Mouse (Mus musculus) gastrocnemius, adult 2 months (tissue): Measurements from ENCODE around the gene Mccc1. TPM values are rescaled to one million over a fixed set of nuclear protein-coding genes. Genes with fewer than 3 reads are reported as not detected.
A peak's percentile ranks its signal among the peaks of the same experiment; 100 is the strongest.

Experiments
- DNase-seq: peaks from one replicate; pipeline ENCODE4 v3.0.0; 2022
- H3K27ac ChIP-seq: fragments of 200-600 bp; 2 replicates; pipeline ENCODE4 v1.8.1; 2022; ENCODE audit warnings: mild to moderate bottlenecking
- H3K4me3 ChIP-seq: fragments of 200-600 bp; 2 replicates; pipeline ENCODE4 v1.8.1; 2022; ENCODE audit warnings: mild to moderate bottlenecking, moderate library complexity
- CTCF ChIP-seq: fragments of 200-600 bp; IDR thresholded peaks from 2 replicates; pipeline ENCODE4 v1.8.1; 2022; ENCODE audit warnings: antibody characterized with exemption, mild to moderate bottlenecking, moderate library complexity
- intact Hi-C: fragments of 180-260 bp; cut with DNase I; formaldehyde crosslinking; loops from one replicate; pipeline ENCODE4 v1.15.1; 2025
- total RNA-seq, 2 experiments: library from RNA; stranded (reverse); gene quantifications; 2 replicates each; pipeline ENCODE4 v1.2.3; 2021

The Mccc1 gene
- total RNA-seq, 2 experiments from 2014 or later = 32.7 to 41.8 TPM

DNA sequence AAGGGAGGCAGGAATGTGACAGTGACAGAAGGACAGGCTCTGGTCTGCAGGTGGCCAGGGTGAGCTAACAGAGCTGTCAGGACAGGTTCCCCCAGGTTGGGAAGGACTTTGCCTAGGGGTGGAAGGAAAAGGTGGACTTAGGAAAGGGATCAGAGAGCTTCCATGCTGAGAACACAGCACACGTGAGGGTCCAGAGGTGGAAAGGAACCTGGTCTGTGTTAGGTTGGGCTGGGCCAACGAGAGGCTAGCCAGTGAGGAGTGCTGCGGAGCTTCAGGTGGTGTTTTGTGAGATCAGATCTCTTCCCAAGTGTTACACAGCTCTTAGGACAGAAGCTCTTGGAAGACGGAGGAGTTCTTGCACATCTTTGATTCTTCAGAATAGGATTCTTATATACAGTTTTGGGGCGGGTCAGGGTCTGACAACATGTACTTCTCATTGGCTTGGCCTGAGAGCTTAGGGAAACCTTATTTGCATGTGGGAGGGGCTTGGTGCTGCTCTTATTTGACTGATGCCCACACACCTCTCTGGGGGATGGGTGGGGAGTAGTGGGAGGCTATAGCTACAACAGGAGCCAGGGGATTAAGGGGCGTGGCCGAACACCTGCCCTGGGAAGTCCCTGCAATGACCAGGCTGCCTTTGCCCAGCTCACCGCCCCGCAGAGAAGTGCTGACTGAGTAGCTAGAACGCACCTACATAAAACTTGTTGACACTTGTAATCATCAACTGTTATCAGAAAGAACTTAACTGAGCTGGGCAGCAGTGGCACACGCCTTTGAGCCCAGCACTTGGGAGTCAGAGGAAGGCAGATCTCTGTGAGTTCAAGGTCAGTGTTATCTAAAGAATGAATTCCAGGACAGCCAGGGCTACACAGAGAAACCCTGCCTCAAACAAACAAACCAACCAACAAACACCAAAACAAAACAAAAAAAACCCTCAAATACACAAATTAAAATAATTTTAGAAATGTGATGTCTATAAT lies 5.6 kb downstream of the Mccc1 start:
- DNase-seq = no peak
- Histone ChIP-seq H3K4me3 (no peak overlapping the region), H3K27ac (no peak overlapping the region)
- intact Hi-C loops = loop anchor here (5.0 kb wide), 1 partner anchor 63 kb away; no protein-coding TSS in a partner anchor
- TF ChIP-seq CTCF = no peak

DNA sequence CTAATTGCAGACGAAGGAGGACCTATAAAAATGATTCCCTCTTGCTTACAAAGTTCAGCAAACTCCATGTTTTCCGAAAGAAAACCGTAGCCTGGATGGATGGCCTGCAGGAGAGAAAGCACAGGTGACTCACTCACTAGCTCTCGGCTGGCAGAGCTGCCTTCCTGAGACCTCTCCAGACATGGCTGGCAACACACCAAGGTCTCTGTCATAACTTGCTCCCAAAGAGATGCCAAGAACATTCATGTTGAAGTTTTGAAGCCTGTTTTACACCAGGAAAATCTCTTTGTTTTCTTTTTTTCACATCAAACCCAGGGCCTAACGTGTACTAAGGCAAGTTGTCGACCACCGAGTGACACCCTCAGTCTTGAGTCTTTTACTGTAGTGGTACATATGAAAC lies 9.8 kb downstream of the Mccc1 start:
- intact Hi-C loops = no loop called here

DNA sequence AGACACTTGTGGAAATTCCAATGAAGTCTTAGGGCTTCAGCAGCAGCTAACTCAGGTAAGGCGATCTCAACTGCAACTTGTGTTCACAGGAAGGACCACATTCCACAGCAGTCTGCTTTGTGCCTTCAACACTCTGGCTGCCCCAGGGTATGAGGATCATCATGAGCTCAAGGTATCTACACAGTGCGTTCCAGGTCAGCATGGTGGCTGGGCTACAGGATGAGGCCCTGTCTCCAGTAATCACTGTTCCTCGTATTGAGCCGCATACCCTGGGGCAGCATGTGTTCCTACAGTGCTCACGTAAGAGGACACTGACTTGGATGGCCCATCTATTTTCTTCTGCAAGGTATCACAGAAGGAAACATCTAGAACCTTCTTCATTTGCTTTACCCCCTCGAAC lies 12.4 kb downstream of the Mccc1 start:
- no peak for TF ChIP-seq CTCF
- no peak overlapping the region for H3K4me3 ChIP-seq
- intact Hi-C loops = no loop called here
- H3K27ac ChIP-seq = no peak overlapping the region
- no peak for DNase-seq

More for the DNA sequence above, 9.8 kb downstream of the Mccc1 start:
- no peak overlapping the region for H3K4me3 ChIP-seq
- H3K27ac ChIP-seq = no peak overlapping the region
- no peak for DNase-seq
- no peak for TF ChIP-seq CTCF

DNA sequence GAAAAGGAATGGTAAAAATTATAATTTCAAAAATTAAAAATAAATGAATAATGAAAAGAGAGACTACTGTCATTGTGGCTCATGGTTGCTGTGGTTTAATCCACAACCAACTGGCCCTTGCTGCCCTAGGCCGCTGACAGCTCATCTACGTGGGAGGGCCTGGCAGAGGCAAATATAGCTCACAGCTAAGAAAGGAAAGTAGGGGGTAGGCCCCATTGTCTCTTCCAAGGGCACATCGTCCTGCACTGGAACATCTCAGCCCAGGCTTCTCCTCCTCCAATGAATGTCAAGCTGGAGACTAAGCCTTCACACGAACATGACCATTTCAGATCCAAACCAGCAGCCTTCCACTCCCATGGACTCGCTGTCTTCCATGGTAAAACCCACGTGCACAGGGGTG lies 14.2 kb downstream of the Mccc1 start:
- TF ChIP-seq CTCF = no peak
- Histone ChIP-seq H3K4me3 (no peak overlapping the region), H3K27ac (no peak overlapping the region)
- intact Hi-C loops = no loop called here
- no peak for DNase-seq

DNA sequence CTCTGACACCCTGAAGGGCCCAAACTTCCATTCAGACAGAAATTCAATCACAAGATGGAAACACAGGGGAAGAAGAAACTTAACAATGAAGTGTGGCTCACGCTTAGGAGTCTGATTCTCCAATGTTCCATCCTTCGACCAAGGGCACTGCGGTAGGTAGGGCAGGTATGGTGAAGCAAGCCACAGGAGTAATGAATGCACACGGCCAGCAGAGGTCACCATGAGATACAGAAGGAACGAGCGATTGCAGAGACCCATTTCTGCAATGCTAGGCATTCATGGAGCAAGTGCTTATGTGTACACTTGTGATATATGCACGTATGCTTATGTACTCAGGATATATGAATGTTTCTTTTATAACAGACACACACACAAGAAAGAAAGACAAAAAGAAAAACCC lies 26.9 kb downstream of the Mccc1 start:
- Histone ChIP-seq H3K27ac (no peak overlapping the region), H3K4me3 (no peak overlapping the region)
- no peak for DNase-seq
- intact Hi-C loops = loop anchor here (5.0 kb wide), 2 partner anchors 89 to 286 kb away; no protein-coding TSS in a partner anchor
- TF ChIP-seq CTCF = peak; percentile 44

DNA sequence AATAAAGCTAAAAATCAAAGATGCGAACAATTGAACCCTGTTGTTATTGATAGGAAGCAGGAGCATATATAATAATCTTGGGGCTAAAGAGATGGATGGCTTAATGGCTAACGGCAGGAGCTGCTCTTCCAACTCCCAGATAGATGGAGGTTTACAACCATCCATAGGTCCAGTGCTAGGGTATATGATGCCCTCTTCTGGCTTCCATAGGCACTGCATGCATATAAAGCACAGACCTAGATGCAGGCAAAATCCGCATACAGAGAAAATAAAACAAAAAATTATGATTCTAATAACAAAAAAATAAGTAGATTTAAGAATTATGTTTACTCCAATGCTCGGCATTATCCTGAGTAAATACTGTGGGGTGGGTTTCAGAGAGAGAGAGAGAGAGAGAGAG lies 27.5 kb downstream of the Mccc1 start:
- DNase-seq = no peak

DNA sequence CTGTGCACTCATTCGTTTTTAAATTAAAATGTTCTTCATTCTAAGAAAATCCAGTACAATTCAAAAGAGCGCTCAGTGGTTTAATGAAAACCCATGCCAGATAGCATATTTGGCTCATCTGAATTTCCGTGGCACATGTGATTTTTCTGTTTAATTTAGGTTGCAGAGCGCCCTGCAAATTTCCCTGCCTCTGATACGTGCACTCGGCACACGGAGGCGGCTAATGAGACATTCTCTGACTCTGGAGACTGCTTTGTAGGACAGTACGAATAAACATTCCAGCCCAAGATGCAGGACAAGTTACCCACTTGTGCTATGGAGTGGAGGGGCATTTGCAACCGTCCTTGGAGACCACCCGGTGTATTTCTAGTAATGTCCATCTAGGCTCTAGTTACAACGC lies 29.3 kb downstream of the Mccc1 start:
- no peak for TF ChIP-seq CTCF
- Histone ChIP-seq H3K4me3 (no peak overlapping the region), H3K27ac (no peak overlapping the region)
- DNase-seq = no peak
- intact Hi-C loops = loop anchor here (5.0 kb wide), 2 partner anchors 91 to 284 kb away; no protein-coding TSS in a partner anchor

More for the DNA sequence above, 27.5 kb downstream of the Mccc1 start:
- intact Hi-C loops = loop anchor here (5.0 kb wide), 2 partner anchors 89 to 286 kb away; no protein-coding TSS in a partner anchor
- H3K4me3 ChIP-seq = no peak overlapping the region
- H3K27ac ChIP-seq = no peak overlapping the region
- TF ChIP-seq CTCF = peak; percentile 70

DNA sequence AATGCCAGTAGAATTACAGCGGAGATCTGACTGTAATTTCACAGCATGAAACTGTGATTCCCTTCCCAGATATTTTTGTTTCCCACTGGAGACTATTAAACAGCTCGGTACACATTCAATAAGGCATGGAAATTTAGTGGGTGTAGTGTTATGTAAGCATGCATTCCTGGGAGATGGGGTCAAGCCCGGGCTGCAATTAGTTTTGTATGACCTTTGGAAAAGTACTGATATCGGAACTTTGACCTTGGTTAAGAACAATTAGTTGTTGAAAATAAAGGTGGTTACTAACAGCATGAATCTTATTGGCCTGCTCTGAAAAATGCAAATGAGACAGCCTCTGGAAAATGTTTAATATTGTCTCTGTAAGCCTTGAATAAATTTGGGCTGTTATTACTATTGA lies 30.0 kb downstream of the Mccc1 start:
- TF ChIP-seq CTCF = no peak
- DNase-seq = no peak
- intact Hi-C loops = loop anchor here (5.0 kb wide), 2 partner anchors 92 to 283 kb away; no protein-coding TSS in a partner anchor
- H3K27ac ChIP-seq = no peak overlapping the region
- H3K4me3 ChIP-seq = no peak overlapping the region

DNA sequence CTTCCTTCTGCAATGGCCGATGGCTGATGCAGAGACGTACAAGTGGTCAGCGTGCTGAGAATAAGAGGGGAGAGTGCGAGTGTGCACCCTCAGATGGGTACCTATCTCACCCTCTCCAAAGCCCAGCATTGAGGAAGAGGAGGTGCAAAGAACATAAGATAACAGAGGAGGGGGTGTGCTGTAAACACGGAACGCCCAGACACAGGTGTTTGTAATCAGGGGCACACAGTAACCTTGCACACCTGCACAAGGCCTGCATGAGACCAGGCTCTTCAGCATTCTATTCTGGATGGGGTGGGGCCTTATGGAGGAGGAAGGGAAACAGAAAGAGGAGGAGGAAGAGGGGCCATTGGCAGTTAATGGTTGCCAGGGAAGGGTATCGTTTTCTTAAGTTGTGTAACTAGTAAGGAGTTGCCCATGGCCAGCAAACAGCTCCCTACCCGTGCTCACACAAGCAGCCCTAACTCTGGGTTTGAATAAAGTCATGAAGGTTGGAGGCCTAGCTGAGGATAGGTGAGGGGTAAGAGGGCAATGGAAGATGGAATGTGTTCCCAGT lies 33.0 kb downstream of the Mccc1 start:
- Histone ChIP-seq H3K4me3 (no peak overlapping the region), H3K27ac (no peak overlapping the region)
- intact Hi-C loops = loop anchor here (10.0 kb wide), 1 partner anchor 163 kb away; no protein-coding TSS in a partner anchor
- TF ChIP-seq CTCF = no peak
- DNase-seq = no peak

DNA sequence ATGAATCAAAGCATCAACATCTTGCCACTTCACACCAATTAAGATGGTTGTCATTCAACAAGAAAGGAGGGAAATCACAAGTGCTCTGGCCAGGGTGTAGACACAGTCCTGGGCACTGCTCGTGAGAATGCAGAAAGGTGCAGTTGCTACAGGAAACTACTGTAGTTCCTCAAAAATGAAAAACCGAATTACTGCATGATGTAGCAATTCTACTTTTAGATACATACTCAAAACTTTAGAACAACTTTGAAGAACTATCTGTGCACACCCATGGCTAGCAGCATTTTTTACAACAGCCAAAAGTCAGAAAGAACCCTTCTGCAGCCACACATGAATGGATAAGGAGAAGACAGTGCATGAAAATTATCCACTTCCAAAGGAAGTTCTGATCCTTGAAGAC lies 34.0 kb downstream of the Mccc1 start:
- Histone ChIP-seq H3K27ac (no peak overlapping the region), H3K4me3 (no peak overlapping the region)
- no peak for TF ChIP-seq CTCF
- DNase-seq = no peak
- intact Hi-C loops = loop anchor here (10.0 kb wide), 1 partner anchor 162 kb away; no protein-coding TSS in a partner anchor

DNA sequence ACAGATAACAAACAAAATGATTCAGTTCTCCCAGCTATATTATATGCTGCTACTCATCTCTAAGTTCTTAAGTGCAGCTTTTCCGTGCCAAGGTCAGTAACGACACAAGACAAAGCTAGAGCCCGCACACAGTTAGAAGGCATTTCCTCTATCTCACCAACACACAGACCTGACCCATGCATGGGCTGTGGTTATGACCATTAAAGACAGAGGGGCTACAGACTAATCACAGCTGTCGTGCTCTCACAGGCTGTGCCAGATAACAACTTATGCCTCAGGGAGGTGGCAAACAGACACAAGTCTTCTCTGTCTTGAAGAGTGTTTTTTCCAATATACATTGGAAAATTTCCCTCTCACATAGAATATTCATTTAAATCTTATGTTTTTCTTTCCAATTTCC lies 35.5 kb downstream of the Mccc1 start:
- no peak for TF ChIP-seq CTCF
- Histone ChIP-seq H3K27ac (no peak overlapping the region), H3K4me3 (no peak overlapping the region)
- intact Hi-C loops = loop anchor here (10.0 kb wide), 1 partner anchor 160 kb away; no protein-coding TSS in a partner anchor
- no peak for DNase-seq

DNA sequence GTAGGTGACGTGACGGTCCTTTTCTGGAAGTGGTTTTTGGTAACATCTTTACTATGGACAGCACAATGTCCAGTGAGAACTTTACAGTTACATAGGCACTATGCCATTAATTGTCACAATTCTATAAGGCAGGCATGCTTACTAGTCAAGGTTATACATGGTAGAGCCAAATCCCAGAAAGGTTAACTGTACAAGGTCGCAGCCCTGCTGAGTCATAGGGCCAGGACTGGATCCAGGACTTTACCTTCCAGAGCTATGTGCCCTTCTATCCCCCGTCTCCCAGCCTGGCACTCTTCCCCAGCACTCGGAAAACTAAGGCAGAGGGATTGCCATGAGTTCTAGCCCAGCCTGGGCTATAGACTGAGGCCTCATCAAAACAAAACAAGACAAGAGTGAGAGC lies 36.6 kb downstream of the Mccc1 start:
- intact Hi-C loops = loop anchor here (10.0 kb wide), 1 partner anchor 159 kb away; no protein-coding TSS in a partner anchor
- no peak overlapping the region for H3K4me3 ChIP-seq
- TF ChIP-seq CTCF = no peak

DNA sequence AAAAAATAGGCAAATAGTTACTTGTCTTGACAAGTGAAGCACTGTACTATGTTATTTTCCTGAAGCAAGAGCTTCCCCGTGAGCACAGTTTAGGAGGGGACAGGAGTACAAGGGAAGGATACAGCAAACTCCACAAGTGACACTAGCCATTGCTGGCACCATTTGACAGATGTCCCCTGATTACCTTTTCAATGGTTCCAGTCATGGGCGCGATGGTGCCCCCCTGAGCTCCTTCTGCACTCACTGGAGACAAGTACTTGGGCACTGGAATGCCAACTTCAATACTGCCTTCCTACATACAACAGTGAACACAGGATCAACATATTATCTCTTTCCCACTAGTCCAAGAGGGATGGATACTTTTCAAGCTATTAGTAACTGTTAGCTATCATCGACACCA lies 37.1 kb downstream of the Mccc1 start:
- DNase-seq = no peak
- Histone ChIP-seq H3K27ac (no peak overlapping the region), H3K4me3 (no peak overlapping the region)
- intact Hi-C loops = loop anchor here (10.0 kb wide), 1 partner anchor 159 kb away; no protein-coding TSS in a partner anchor
- no peak for TF ChIP-seq CTCF

More for the DNA sequence above, 36.6 kb downstream of the Mccc1 start:
- DNase-seq = no peak
- H3K27ac ChIP-seq = no peak overlapping the region
